Mouse (Mus musculus): ENCODE data around the gene Ccdc117. TPM values are rescaled to one million over a fixed set of nuclear protein-coding genes. Genes with fewer than 3 reads are reported as not detected.

Gene Ccdc117
- polyA plus RNA-seq, 1 experiment from 2014 or later, result 9.9 TPM

DNA sequence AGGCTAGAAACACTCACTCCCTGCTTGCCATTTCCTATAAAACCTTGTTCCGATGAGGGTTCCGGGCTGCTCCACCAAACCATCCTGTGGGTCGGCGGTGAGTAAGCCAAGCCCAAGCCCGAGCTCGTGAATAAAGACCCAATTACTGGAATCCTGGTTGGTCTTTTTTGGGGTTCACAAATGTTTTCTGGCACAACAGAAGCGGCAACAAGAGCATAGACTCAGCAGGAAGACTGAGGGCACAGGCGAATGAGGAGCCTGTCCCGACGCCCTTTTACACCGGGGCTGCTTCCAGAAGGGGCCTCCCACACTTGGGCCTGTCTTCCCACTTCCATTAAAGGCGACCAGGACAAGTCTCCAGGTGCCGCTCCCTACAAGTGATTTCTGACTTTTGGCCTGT, 59.4 kb downstream of the Ccdc117 start:
- H3K27me3 ChIP-seq (ENCODE audit: control insufficient read depth, insufficient read depth, low read depth, low read length), result no peaks in the 10 kb centered on the region
- no peak overlapping the region for H3K4me3 ChIP-seq (ENCODE audit: low read depth, low read length)
- no peak for ATAC-seq
- no peak overlapping the region for H3K4me2 ChIP-seq (ENCODE audit: low read length)
- no peaks in the 10 kb centered on the region for H3K9me3 ChIP-seq (replicated peaks; ENCODE audit: control insufficient read depth, low read length, poor library complexity, severe bottlenecking)
- no peak overlapping the region for H3K27ac ChIP-seq (ENCODE audit: low read length)
- H3K36me3 ChIP-seq (ENCODE audit: control insufficient read depth, insufficient read depth, low read length), result no peaks in the 10 kb centered on the region
- H3K4me1 ChIP-seq (ENCODE audit: control insufficient read depth, insufficient read depth, low read length), result peaks cover 2% of the 10 kb centered on the region; the same call in 1 of the 2 replicates
- 91% methylated on average over 13 of the region's 13 CpGs for WGBS
- no peak overlapping the region for H3K9ac ChIP-seq (ENCODE audit: low read depth, low read length)

Other genes with a start within 250 kb of the Ccdc117 start
- gene Znrf3, start 97.3 kb downstream of the Ccdc117 start, polyA plus RNA-seq (2015; fragmentation: Nextera tagmentation; extraction: Ambion mirVana), result 7.7 and 9.0 TPM in 2 replicates
- gene Xbp1, start 21.5 kb downstream of the Ccdc117 start, polyA plus RNA-seq (2015; fragmentation: Nextera tagmentation; extraction: Ambion mirVana), result 145 and 156 TPM in 2 replicates
- not detected in 2 replicates for gene Ankrd36, start 27.5 kb upstream of the Ccdc117 start, polyA plus RNA-seq (2015; fragmentation: Nextera tagmentation; extraction: Ambion mirVana)
- 171 and 181 TPM in 2 replicates for gene Mrps24, start 173.5 kb upstream of the Ccdc117 start, polyA plus RNA-seq (2015; fragmentation: Nextera tagmentation; extraction: Ambion mirVana)
- 33.6 and 34.4 TPM in 2 replicates for gene Urgcp, start 220.2 kb upstream of the Ccdc117 start, polyA plus RNA-seq (2015; fragmentation: Nextera tagmentation; extraction: Ambion mirVana)
- 152 and 156 TPM in 2 replicates for gene Dbnl, start 246.3 kb upstream of the Ccdc117 start, polyA plus RNA-seq (2015; fragmentation: Nextera tagmentation; extraction: Ambion mirVana)